Mouse (Mus musculus) heart, embryonic 11.5 days (tissue): ENCODE measurements around the gene Nprl3. TPM values are rescaled to one million over a fixed set of nuclear protein-coding genes. Genes with fewer than 3 reads are reported as not detected.
"Not testable (repeated sequence)": the region's sequence is repeated elsewhere in the genome, so short reads cannot be mapped to it uniquely, and the experiment has no call there.

ENCODE experiments used
- ATAC-seq: fragments of 200-750 bp; cut with Nextera tagmentation; replicated peaks from 2 replicates; pipeline ENCODE4 v1.8.0; 2017; ENCODE audit warnings: moderate library complexity; ENCODE audit not compliant: insufficient number of reproducible peaks, low FRiP score, low TSS enrichment
- H3K27ac ChIP-seq: fragments of 300-500 bp; sonication (generic); 2 replicates; pipeline ENCODE4 v1.5.1; 2014; ENCODE audit warnings: mild to moderate bottlenecking, low read depth, low read length
- H3K27me3 ChIP-seq: fragments of 300-500 bp; sonication (generic); 2 replicates; pipeline ENCODE4 v1.6.1; 2014; ENCODE audit warnings: mild to moderate bottlenecking, low read length, mixed read lengths; ENCODE audit not compliant: control insufficient read depth, insufficient read depth
- H3K36me3 ChIP-seq: fragments of 300-500 bp; sonication (generic); 2 replicates; pipeline ENCODE4 v1.6.1; 2014; ENCODE audit warnings: mild to moderate bottlenecking, low read length, moderate library complexity, mixed read lengths; ENCODE audit not compliant: control insufficient read depth, insufficient read depth
- H3K4me1 ChIP-seq: fragments of 300-500 bp; sonication (generic); 2 replicates; pipeline ENCODE4 v1.6.1; 2014; ENCODE audit warnings: low read length; ENCODE audit not compliant: control insufficient read depth, insufficient read depth
- H3K4me2 ChIP-seq: fragments of 300-500 bp; sonication (generic); 2 replicates; pipeline ENCODE4 v1.6.1; 2014; ENCODE audit warnings: mild to moderate bottlenecking, moderate library complexity
- H3K4me3 ChIP-seq: fragments of 300-500 bp; sonication (generic); 2 replicates; pipeline ENCODE4 v1.5.1; 2014; ENCODE audit warnings: low read depth, low read length
- H3K9ac ChIP-seq: fragments of 300-500 bp; sonication (generic); 2 replicates; pipeline ENCODE4 v1.6.1; 2014; ENCODE audit warnings: mild to moderate bottlenecking, low read depth, low read length, moderate library complexity
- H3K9me3 ChIP-seq: fragments of 300-500 bp; sonication (generic); replicated peaks from 2 replicates; pipeline ENCODE4 v1.6.1; 2016; ENCODE audit warnings: low read length; ENCODE audit not compliant: control insufficient read depth
- WGBS: fragments of 180-500 bp; shearing (Covaris S2); extraction: QIAGEN DNeasy Blood & Tissue Kit; methylation state at CpG from one replicate; pipeline ENCODE4 v1.1.7; 2014; ENCODE audit not compliant: insufficient replicate concordance; 5-methylcytosine and 5-hydroxymethylcytosine counted together
- polyA plus RNA-seq: library from polyadenylated mRNA; unstranded; fragments of >200 nt; fragmentation: Nextera tagmentation; extraction: Ambion mirVana; gene quantifications from 2 replicates; pipeline ENCODE4 v1.2.1, GENCODE M21; 2014

Nprl3 gene
- polyA plus RNA-seq, 1 experiment from 2014 or later = 34.6 TPM

GRCm38 (mm10) chr11:32215372-32216162 is 51.9 kb downstream of the Nprl3 start:
- no peak for ATAC-seq
- H3K9ac ChIP-seq = no peak overlapping the region
- no peaks in the 10 kb centered on the region for H3K27me3 ChIP-seq
- no peaks in the 10 kb centered on the region for H3K9me3 ChIP-seq
- WGBS = 90% methylated on average over 18 of the region's 18 CpGs
- peaks cover 22% of the 10 kb centered on the region for H3K36me3 ChIP-seq
- H3K4me3 ChIP-seq = no peak overlapping the region
- H3K4me1 ChIP-seq = peaks cover 16% of the 10 kb centered on the region
- no peak overlapping the region for H3K27ac ChIP-seq
- H3K4me2 ChIP-seq = no peak overlapping the region

DNA sequence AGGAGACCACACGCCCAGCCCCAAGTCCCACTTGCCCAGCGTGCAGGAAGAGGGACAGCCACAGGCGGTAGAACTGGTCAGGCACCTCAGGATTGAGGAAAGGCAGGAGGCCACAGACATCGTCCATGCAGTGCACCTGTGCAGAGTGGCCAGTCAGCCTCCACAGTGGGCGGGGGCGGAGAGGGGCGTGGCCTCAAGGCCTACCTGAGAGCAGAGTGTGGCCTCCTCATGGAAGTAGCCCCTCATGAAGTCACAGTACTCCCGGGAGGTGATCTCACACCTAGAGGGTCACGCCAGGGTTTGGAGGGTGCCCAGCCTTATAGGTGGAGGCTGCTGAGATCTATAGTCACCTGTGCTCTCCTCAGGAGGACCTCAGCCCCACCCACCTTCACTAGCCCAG is 56.9 kb downstream of the Nprl3 start:
- no peaks in the 10 kb centered on the region for H3K27me3 ChIP-seq
- whole genome bisulfite sequencing = 80% methylated on average over 9 of the region's 9 CpGs
- no peak overlapping the region for H3K9ac ChIP-seq
- peaks cover 27% of the 10 kb centered on the region for H3K36me3 ChIP-seq
- H3K4me3 ChIP-seq = no peak overlapping the region
- no peak overlapping the region for H3K4me2 ChIP-seq
- no peak for ATAC-seq
- H3K9me3 ChIP-seq = no peaks in the 10 kb centered on the region
- peaks cover 6% of the 10 kb centered on the region; the same call in 1 of the 2 replicates for H3K4me1 ChIP-seq
- H3K27ac ChIP-seq = no peak overlapping the region

GRCm38 (mm10) chr11:32205058-32205873 is 62.2 kb downstream of the Nprl3 start, which contains the start of gene Snrnp25:
Gene Snrnp25, plus strand, starts transcription at chr11:32205415.
- H3K4me3 ChIP-seq = peak within 1 kb of the TSS; percentile 75
- H3K9me3 ChIP-seq = no peaks in the 10 kb centered on the region
- H3K4me1 ChIP-seq = peaks cover 11% of the 10 kb centered on the region
- peak within 1 kb of the TSS; percentile 82 for H3K9ac ChIP-seq
- H3K27ac ChIP-seq = peak within 1 kb of the TSS; percentile 35
- WGBS = under 1% methylated on average over 52 of the region's 52 CpGs
- H3K36me3 ChIP-seq = peaks cover 5% of the 10 kb centered on the region
- H3K4me2 ChIP-seq = peak within 1 kb of the TSS; percentile 90
- no peaks in the 10 kb centered on the region for H3K27me3 ChIP-seq
- peak; percentile 100 for ATAC-seq

DNA sequence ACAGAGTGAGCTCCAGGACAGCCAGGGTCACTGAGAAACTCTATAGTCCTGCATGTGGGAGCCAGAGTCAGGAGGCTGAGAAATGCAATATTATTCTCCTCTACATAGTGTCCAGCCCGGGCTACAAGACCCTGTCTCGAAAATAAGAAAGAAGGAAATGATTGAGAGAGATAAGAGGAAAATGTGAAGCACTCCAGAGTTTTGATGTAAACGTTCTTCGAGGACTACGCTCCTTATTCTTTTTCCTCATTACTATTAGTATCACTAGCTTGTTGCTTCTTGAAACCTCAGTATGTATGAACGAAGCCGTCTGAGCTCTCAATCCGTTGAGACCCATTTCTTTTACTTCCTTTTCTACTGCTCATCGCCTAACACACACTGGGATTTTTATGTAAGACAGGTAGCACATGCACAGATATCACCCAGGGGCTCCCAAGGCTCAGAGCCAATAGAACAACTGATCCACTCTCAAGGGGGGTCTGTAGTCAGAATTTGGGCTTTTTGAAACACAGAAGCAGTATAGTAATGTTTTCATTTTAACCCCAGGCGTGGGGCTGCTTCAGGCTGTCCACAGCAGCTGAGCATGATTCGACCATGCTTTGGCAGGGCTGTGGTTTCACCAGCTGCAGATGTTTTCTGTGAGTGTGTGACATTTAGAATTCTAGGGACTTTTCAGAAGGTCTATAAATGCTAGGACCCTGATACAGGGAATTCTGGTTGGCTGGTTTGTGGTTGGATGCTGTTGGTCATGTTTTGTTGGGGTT is 65.4 kb downstream of the Nprl3 start:
- 71% methylated on average over 11 of the region's 11 CpGs for WGBS
- peaks cover 17% of the 10 kb centered on the region for H3K4me1 ChIP-seq
- no peak overlapping the region for H3K27ac ChIP-seq
- no peak for ATAC-seq
- no peaks in the 10 kb centered on the region for H3K9me3 ChIP-seq
- no peaks in the 10 kb centered on the region for H3K36me3 ChIP-seq
- H3K4me2 ChIP-seq = no peak overlapping the region
- no peak overlapping the region for H3K9ac ChIP-seq
- H3K4me3 ChIP-seq = no peak overlapping the region
- H3K27me3 ChIP-seq = 0 out of 2 replicates have a peak, but pooled peaks cover 2% of the 10 kb centered on the region

- H3K4me1 ChIP-seq = peaks cover 18% of the 10 kb centered on the region
- 53% methylated on average over 1 of the region's 1 CpGs for WGBS
- not testable (repeated sequence) for H3K27me3 ChIP-seq, H3K9ac ChIP-seq, H3K4me2 ChIP-seq, H3K36me3 ChIP-seq, H3K9me3 ChIP-seq, H3K4me3 ChIP-seq, ATAC-seq, H3K27ac ChIP-seq
These were observed 66.5 kb downstream of the Nprl3 start for GRCm38 (mm10) chr11:32200992-32201391.

GRCm38 (mm10) chr11:32200075-32200601 is 67.4 kb downstream of the Nprl3 start, which contains the start of gene Il9r:
Gene Il9r, minus strand, starts transcription at chr11:32200279.
- WGBS = 34% methylated on average over 10 of the region's 10 CpGs
- no peak within 1 kb of the TSS for H3K4me2 ChIP-seq
- no peaks in the 10 kb centered on the region for H3K36me3 ChIP-seq
- no peaks in the 10 kb centered on the region for H3K9me3 ChIP-seq
- no peak within 1 kb of the TSS for H3K4me3 ChIP-seq
- H3K27me3 ChIP-seq = 0 out of 2 replicates have a peak, but pooled peaks cover 2% of the 10 kb centered on the region
- no peak for ATAC-seq
- no peak within 1 kb of the TSS for H3K27ac ChIP-seq
- peaks cover 16% of the 10 kb centered on the region for H3K4me1 ChIP-seq
- H3K9ac ChIP-seq = no peak within 1 kb of the TSS

DNA sequence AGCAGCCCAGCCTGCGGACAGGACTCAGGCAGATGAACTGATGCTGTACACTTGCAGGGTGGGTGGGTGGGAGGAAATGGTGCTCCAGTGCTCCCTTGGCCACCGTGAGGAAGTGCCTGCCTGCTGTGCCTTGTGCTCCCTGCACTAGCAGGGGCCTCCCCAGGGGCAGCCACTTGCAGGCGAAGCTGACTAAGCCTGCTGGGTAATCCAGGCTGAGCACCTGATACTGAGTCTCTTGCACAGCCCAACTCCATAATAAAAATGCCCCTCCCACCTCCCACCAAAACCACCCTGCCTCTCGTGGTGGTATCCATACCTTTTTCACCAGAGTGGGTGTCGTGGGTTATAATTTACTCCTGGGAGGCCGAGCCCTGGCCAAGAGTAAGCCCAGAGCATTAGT is 68.3 kb downstream of the Nprl3 start:
- Histone ChIP-seq H3K4me2 (no peak overlapping the region), H3K4me3 (no peak overlapping the region), H3K36me3 (no peaks in the 10 kb centered on the region), H3K9me3 (no peaks in the 10 kb centered on the region), H3K27me3 (0 out of 2 replicates have a peak, but pooled peaks cover 2% of the 10 kb centered on the region), H3K4me1 (peaks cover 12% of the 10 kb centered on the region), H3K27ac (no peak overlapping the region), H3K9ac (no peak overlapping the region)
- 44% methylated on average over 6 of the region's 6 CpGs for WGBS
- ATAC-seq = no peak
